ENCODE assay signal across 9 mouse cellular contexts in the genomic region with DNA sequence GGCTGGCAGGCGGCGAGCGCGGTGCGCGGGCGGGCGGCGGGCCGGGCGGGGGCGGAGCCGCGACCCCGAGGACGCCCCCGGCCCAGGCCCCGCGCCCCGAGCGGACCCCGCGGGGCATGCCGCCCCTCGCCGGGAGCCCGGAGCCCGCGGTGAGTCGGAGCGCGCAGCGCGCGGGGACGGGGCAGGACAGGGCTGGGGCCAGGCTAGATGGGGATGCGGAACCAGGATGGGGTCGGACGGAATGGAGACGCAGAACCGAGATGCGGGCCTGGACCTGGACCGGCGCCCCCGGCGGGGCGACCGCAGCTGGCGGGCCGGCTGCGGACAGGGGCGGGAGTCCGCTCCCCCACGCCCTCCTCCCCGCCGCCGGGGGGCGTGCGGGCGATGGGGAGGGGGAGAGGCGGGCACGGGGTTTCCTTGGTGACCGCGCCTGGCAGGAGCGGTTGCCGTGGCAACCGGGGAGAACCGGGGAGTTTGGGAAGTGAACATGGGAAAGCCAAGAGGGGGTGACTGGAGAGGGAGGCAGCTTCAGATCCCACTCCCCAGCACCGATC. TPM values are rescaled to one million over a fixed set of nuclear protein-coding genes. Genes with fewer than 3 reads are reported as not detected.
DNase-seq lines count a peak whose midpoint lies in the region; ATAC-seq lines count a peak whose summit lies in the region.
"Had no signal": no experiment of that assay in that cellular context is flagged by ENCODE, and none has a peak within 500 bp of the region (broad histone marks: within the 10 kb centered on the region; RNA-seq: fewer than 3 reads in every experiment).

A gene (plus strand): TSS at position 51 of the 554 bp plus-strand sequence.

- H3K27me3 ChIP-seq in liver, embryonic 11.5 days (replicated peaks; ENCODE audit: control insufficient read depth, insufficient read depth, low read length) = peaks cover 73% of the 10 kb centered on the region
- H3K27me3 ChIP-seq in embryonic facial prominence, embryonic 14.5 days (replicated peaks; ENCODE audit: control insufficient read depth, insufficient read depth, low read length) = peaks cover 32% of the 10 kb centered on the region

- H3K4me1 ChIP-seq in liver, embryonic 11.5 days (replicated peaks; ENCODE audit: control insufficient read depth, insufficient read depth, low read length) = 0 out of 2 replicates have a peak, but pooled peaks cover 2% of the 10 kb centered on the region
- peaks cover 5% of the 10 kb centered on the region; the same call in 1 of the 2 replicates for H3K4me1 ChIP-seq in embryonic facial prominence, embryonic 14.5 days (ENCODE audit: control insufficient read depth, insufficient read depth, low read length)

- 1% methylated on average over 50 of the region's 69 CpGs for WGBS in liver, embryonic 11.5 days
- WGBS in embryonic facial prominence, embryonic 14.5 days = 0% methylated on average over 7 of the region's 69 CpGs

- no peak within 1 kb of the TSS for H3K9ac ChIP-seq in liver, embryonic 11.5 days (ENCODE audit: low read depth, low read length)
- peak within 1 kb of the TSS; percentile 71 for H3K9ac ChIP-seq in embryonic facial prominence, embryonic 14.5 days (ENCODE audit: low read depth, low read length)

- H3K9me3 ChIP-seq in liver, embryonic 11.5 days (ENCODE audit: control insufficient read depth, low read length) = no peaks in the 10 kb centered on the region
- no peaks in the 10 kb centered on the region for H3K9me3 ChIP-seq in embryonic facial prominence, embryonic 14.5 days (ENCODE audit: control insufficient read depth, low read length)

- peak within 1 kb of the TSS; percentile 53 for H3K4me2 ChIP-seq in liver, embryonic 11.5 days
- H3K4me2 ChIP-seq in embryonic facial prominence, embryonic 14.5 days (ENCODE audit: low read depth, low read length) = peak within 1 kb of the TSS; percentile 76

- peak within 1 kb of the TSS; percentile 36 for H3K4me3 ChIP-seq in liver, embryonic 11.5 days (ENCODE audit: low read depth, low read length)
- H3K4me3 ChIP-seq in embryonic facial prominence, embryonic 14.5 days (ENCODE audit: low read depth, low read length) = peak within 1 kb of the TSS; percentile 61

- DNase-seq in liver, embryonic 11.5 days (ENCODE audit: low spot score) = no peak
- DNase-seq in liver = no peak
- peak; percentile 71 for DNase-seq in embryonic facial prominence, embryonic 14.5 days (ENCODE audit: low spot score)
- no peak for DNase-seq in heart, postnatal 36 days
- peak; percentile 78 to 87 for DNase-seq in left cerebral cortex, postnatal 36 days (ENCODE audit: low spot score in 2 of 2)
- peak; percentile 76 to 80 for DNase-seq in right cerebral cortex, adult 2 months (ENCODE audit: low spot score in 2 of 2)
- DNase-seq in adrenal gland, postnatal 36 days = no peak
- no peak for DNase-seq in gastrocnemius, postnatal 25 days

- intact Hi-C loops in heart, postnatal 36 days (cut with DNase I) = no loop called here
- intact Hi-C loops in left cerebral cortex, postnatal 36 days (cut with DNase I) = loop anchor here (1.0 kb wide), 1 partner anchor 23 kb away; no protein-coding TSS in a partner anchor

- no peak for ATAC-seq in liver, embryonic 11.5 days (replicated peaks; ENCODE audit: low FRiP score)
- peak; percentile 56 for ATAC-seq in embryonic facial prominence, embryonic 14.5 days (ENCODE audit: low read depth)

- no peaks in the 10 kb centered on the region for H3K36me3 ChIP-seq in liver, embryonic 11.5 days (ENCODE audit: control insufficient read depth, insufficient read depth, low read length)
- no peaks in the 10 kb centered on the region for H3K36me3 ChIP-seq in embryonic facial prominence, embryonic 14.5 days (ENCODE audit: control insufficient read depth, insufficient read depth, low read length)

- no peak within 1 kb of the TSS for H3K27ac ChIP-seq in liver, embryonic 11.5 days (ENCODE audit: low read depth, low read length)
- H3K27ac ChIP-seq in embryonic facial prominence, embryonic 14.5 days (replicated peaks; ENCODE audit: low read depth, low read length) = peak within 1 kb of the TSS; percentile 67
- H3K27ac ChIP-seq: macrophage had no signal

RNA-seq across cellular contexts. Expression of the gene that starts here (rescaled TPM):
- 0.25 and 0.52 TPM in 2 replicates for polyA plus RNA-seq in liver, embryonic 11.5 days (2014; fragmentation: Nextera tagmentation; extraction: Ambion mirVana)
- polyA plus RNA-seq in embryonic facial prominence, embryonic 14.5 days (2014; fragmentation: Nextera tagmentation; extraction: Ambion mirVana) = 1.8 and 2.1 TPM in 2 replicates
- 10 to 100 TPM; 20.5 to 21.6 TPM for total RNA-seq in heart, postnatal 36 days (2021)
- 100 to 1,000 TPM; 282 to 313 TPM for total RNA-seq in left cerebral cortex, postnatal 36 days (2021)
- 1 to 10 TPM; 3.9 to 4.9 TPM for total RNA-seq in adrenal gland, postnatal 36 days (2021)
- total RNA-seq in gastrocnemius, postnatal 25 days (2021) = under 1 TPM; 0.24 to 0.43 TPM
- polyA plus RNA-seq: macrophage had no signal

Comparison
In these comparisons a context has a peak if more than half of its experiments do, and no peak if none do; other contexts are left out.
1. RNA of the gene that starts here (total RNA-seq): 282 to 313 TPM in left cerebral cortex, postnatal 36 days; 20.5 to 21.6 TPM in heart, postnatal 36 days, 3.9 to 4.9 TPM in adrenal gland, postnatal 36 days and 0.24 to 0.43 TPM in gastrocnemius, postnatal 25 days; every median in the first group is over 10 times any median in the second.
2. DNase-seq: peak in embryonic facial prominence, embryonic 14.5 days (single experiment), left cerebral cortex, postnatal 36 days (2 of 2) and right cerebral cortex, adult 2 months (2 of 2); none in liver, embryonic 11.5 days (single experiment), liver (single experiment), heart, postnatal 36 days (0 of 2), adrenal gland, postnatal 36 days (0 of 2) and gastrocnemius, postnatal 25 days (single experiment).